Mouse (Mus musculus) lung, embryonic 14.5 days (tissue): ENCODE data around the gene Ncoa3. TPM values are rescaled to one million over a fixed set of nuclear protein-coding genes. Genes with fewer than 3 reads are reported as not detected.

Source experiments
- ATAC-seq: fragments of 200-750 bp; cut with Nextera tagmentation; 2 replicates; pipeline ENCODE4 v1.8.0; 2017; ENCODE audit warnings: mild to moderate bottlenecking, moderate TSS enrichment, moderate library complexity; ENCODE audit not compliant: insufficient read depth
- DNase-seq: peaks from one replicate; pipeline ENCODE4 v3.0.0-alpha.2; 2015
- H3K27ac ChIP-seq: fragments of 300-500 bp; sonication (generic); 2 replicates; pipeline ENCODE4 v1.5.1; 2014; ENCODE audit warnings: low read depth, mild to moderate bottlenecking, moderate library complexity
- H3K27me3 ChIP-seq: fragments of 300-500 bp; sonication (generic); 2 replicates; pipeline ENCODE4 v1.6.1; 2014; ENCODE audit warnings: low read length, control low read depth; ENCODE audit not compliant: insufficient read depth
- H3K36me3 ChIP-seq: fragments of 300-500 bp; sonication (generic); 2 replicates; pipeline ENCODE4 v1.6.1; 2014; ENCODE audit warnings: control low read depth; ENCODE audit not compliant: insufficient read depth
- H3K4me1 ChIP-seq: fragments of 300-500 bp; sonication (generic); 2 replicates; pipeline ENCODE4 v1.6.1; 2014; ENCODE audit warnings: antibody characterized with exemption, control low read depth; ENCODE audit not compliant: insufficient read depth
- H3K4me2 ChIP-seq: fragments of 300-500 bp; sonication (generic); 2 replicates; pipeline ENCODE4 v1.6.1; 2014; ENCODE audit warnings: mild to moderate bottlenecking
- H3K4me3 ChIP-seq: fragments of 300-500 bp; sonication (generic); 2 replicates; pipeline ENCODE4 v1.5.1; 2014; ENCODE audit warnings: low read depth, low read length
- H3K9ac ChIP-seq: fragments of 300-500 bp; sonication (generic); 2 replicates; pipeline ENCODE4 v1.6.1; 2014
- H3K9me3 ChIP-seq: fragments of 300-500 bp; sonication (generic); 2 replicates; pipeline ENCODE4 v1.6.1; 2016; ENCODE audit warnings: low read depth, low read length, control low read depth
- CTCF ChIP-seq: IDR thresholded peaks from 2 replicates; pipeline ENCODE4 v1.5.1; 2016; ENCODE audit warnings: antibody characterized with exemption, low read depth
- WGBS: fragments of 180-500 bp; shearing (Covaris S2); extraction: QIAGEN DNeasy Blood & Tissue Kit; methylation state at CpG from one replicate; pipeline ENCODE4 v1.1.7; 2014; 5-methylcytosine and 5-hydroxymethylcytosine counted together
- polyA plus RNA-seq: library from polyadenylated mRNA; unstranded; fragments of >200 nt; fragmentation: Nextera tagmentation; extraction: Ambion mirVana; gene quantifications from 2 replicates; pipeline ENCODE4 v1.2.1, GENCODE M21; 2014

Ncoa3 gene
- polyA plus RNA-seq, 1 experiment from 2014 or later, result 17.4 TPM

DNA sequence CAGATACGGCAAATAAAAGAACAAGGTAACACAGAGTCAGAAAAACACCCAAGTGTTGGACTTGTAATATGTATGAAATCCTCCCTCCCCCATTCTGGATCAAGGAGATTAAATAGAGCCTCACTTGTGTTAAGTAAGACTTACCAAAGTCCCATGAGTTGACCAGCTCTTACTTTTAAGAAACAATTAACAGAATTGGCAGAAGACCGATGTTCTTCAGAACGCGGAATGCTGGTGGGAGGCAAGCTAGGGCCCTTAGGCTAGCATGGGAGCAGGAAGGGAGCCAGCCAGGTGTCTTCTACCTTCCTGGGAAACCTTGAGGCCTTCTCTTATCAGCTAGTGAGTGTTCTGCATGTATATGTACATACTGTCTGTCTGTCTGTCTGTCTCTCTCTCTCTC is 55.5 kb downstream of the Ncoa3 start:
- Histone ChIP-seq H3K4me1 (peaks cover 6% of the 10 kb centered on the region; the same call in 1 of the 2 replicates), H3K36me3 (peaks cover 47% of the 10 kb centered on the region), H3K27ac (no peak overlapping the region), H3K9me3 (no peaks in the 10 kb centered on the region), H3K9ac (no peak overlapping the region), H3K4me2 (no peak overlapping the region), H3K27me3 (no peaks in the 10 kb centered on the region), H3K4me3 (no peak overlapping the region)
- ATAC-seq, result no peak
- WGBS, result 93% methylated on average over 4 of the region's 4 CpGs
- no peak for TF ChIP-seq CTCF
- no peak for DNase-seq

DNA sequence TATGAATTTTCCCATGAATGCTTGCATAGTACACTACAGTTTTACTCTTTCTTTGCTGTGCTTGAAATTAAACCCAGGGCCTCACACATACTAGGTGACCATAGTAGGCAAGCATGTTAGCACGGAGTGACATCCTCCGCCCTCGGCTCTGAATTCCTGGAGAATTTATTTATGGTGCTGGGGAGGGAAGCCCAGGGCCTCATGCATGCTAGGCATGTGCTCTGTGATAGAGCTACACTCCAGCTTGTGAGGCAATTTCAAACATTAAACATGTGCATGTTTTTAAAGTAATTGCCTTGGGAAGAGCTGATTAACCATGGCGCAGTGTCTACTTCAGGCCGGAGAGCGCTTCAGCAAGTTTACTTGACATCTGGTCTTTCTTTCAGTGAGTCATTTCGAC is 56.4 kb downstream of the Ncoa3 start:
- Histone ChIP-seq H3K27me3 (no peaks in the 10 kb centered on the region), H3K9ac (no peak overlapping the region), H3K27ac (no peak overlapping the region), H3K4me1 (peaks cover 6% of the 10 kb centered on the region; the same call in 1 of the 2 replicates), H3K36me3 (peaks cover 55% of the 10 kb centered on the region), H3K4me3 (no peak overlapping the region), H3K9me3 (no peaks in the 10 kb centered on the region), H3K4me2 (no peak overlapping the region)
- no peak for TF ChIP-seq CTCF
- 74% methylated on average over 7 of the region's 7 CpGs for WGBS
- ATAC-seq (no peak), DNase-seq (no peak)

DNA sequence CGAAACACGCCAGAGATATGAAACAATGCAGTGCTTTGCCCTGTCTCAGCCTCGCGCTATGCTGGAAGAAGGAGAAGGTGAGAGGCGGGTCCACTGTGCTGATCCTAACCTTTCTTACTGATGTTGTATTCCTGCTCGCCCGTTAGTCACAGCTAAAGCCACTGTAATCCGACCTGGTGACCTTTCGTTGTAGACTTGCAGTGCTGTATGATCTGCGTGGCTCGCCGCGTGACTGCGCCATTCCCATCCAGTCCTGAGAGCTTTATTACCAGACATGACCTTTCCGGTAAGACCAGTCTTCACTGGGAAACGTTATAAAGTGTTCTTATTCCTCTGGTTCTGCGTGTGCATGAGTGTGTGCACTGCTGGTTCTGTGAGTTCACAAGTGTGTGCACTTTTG is 59.0 kb downstream of the Ncoa3 start:
- no peak overlapping the region for H3K9ac ChIP-seq
- DNase-seq, result no peak
- TF ChIP-seq CTCF, result no peak
- WGBS, result 85% methylated on average over 17 of the region's 17 CpGs
- H3K4me2 ChIP-seq, result no peak overlapping the region
- H3K36me3 ChIP-seq, result peaks cover 78% of the 10 kb centered on the region
- H3K9me3 ChIP-seq, result no peaks in the 10 kb centered on the region
- H3K4me1 ChIP-seq, result no peaks in the 10 kb centered on the region
- ATAC-seq, result no peak
- H3K4me3 ChIP-seq, result no peak overlapping the region
- H3K27me3 ChIP-seq, result no peaks in the 10 kb centered on the region
- no peak overlapping the region for H3K27ac ChIP-seq

DNA sequence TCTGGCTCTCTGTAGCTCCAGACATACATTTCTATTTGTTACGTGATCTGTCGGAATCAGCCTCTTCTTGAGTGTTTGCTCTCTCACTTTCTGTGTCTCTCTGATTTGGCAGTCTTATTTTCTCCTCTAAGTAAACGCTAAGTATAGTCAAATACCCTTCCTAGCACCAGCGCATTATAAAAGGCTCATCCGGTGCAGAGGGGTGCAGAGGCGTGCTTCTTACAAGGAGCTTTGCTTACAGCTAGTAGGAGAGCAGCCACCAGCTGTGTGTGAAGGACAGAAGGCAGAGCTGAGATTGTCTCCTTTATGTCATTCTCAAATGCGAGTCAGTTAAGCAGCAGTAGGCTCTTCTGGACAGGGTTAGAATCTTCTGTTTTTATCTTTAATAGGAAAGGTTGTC is 59.5 kb downstream of the Ncoa3 start:
- Histone ChIP-seq H3K9ac (no peak overlapping the region), H3K4me3 (no peak overlapping the region), H3K36me3 (peaks cover 83% of the 10 kb centered on the region), H3K4me2 (no peak overlapping the region), H3K27me3 (no peaks in the 10 kb centered on the region), H3K9me3 (no peaks in the 10 kb centered on the region), H3K27ac (no peak overlapping the region), H3K4me1 (no peaks in the 10 kb centered on the region)
- TF ChIP-seq CTCF, result no peak
- 83% methylated on average over 7 of the region's 7 CpGs for WGBS
- ATAC-seq (no peak), DNase-seq (no peak)

DNA sequence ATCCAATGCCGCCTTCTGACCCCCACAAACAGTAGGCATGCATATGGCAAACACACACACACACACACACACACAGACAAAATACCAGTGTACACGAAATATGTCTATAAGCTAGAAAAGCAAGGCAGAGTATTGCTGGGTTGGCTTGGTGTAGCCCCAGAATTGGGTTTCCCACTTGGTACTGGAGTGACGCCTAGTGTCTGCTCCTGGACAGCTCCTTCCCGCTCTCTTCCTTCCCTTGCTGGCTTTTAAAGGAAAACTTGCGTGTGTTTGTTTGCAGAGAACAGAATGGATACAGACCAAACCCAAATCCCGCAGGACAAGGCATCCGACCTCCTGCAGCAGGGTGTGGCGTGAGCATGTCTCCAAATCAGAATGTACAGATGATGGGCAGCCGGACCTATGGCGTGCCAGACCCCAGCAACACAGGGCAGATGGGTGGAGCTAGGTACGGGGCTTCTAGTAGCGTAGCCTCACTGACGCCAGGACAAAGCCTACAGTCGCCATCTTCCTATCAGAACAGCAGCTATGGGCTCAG is 61.6 kb downstream of the Ncoa3 start:
- Histone ChIP-seq H3K4me3 (no peak overlapping the region), H3K36me3 (peaks cover 78% of the 10 kb centered on the region), H3K9ac (no peak overlapping the region), H3K4me2 (no peak overlapping the region), H3K9me3 (no peaks in the 10 kb centered on the region), H3K27me3 (no peaks in the 10 kb centered on the region), H3K27ac (no peak overlapping the region), H3K4me1 (no peaks in the 10 kb centered on the region)
- DNase-seq (no peak), ATAC-seq (no peak)
- TF ChIP-seq CTCF, result no peak
- WGBS, result 86% methylated on average over 14 of the region's 14 CpGs

DNA sequence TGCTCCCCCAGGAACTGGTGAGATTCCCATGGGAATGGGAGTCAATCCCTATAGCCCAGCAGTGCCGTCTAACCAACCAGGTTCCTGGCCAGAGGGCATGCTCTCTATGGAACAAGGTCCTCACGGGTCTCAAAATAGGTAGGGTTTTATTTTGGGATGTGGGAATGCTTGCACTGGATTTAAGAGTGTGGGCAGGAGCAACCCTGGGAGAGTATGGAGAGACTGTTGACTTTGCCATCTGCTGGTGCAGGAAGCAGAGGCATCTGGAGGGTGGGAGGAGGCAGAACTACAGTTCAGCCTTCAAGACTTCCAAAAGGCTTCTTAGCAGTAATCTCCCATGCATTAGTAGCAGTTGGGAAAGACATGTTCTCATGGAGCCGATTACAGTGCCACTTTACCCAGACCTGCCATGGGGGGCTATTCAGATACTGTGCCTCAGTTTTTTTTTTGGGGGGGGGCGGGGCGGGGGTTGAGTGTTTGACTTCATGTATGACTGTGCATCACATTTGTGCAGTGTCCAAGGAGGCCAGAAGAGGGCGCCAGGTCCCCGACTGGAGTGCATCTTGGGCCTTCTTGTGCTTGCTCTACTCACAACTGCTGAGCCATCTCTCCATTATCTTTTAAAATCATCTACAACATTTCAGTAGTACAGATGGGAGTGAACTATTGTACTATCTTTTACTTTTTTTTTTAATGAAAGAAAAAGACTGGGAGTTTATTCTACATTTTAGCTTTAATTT is 67.4 kb downstream of the Ncoa3 start:
- TF ChIP-seq CTCF, result peak; percentile 42; the same call in 1 of the 2 replicates
- H3K36me3 ChIP-seq, result peaks cover 76% of the 10 kb centered on the region
- 80% methylated on average over 7 of the region's 7 CpGs for WGBS
- H3K4me2 ChIP-seq, result no peak overlapping the region
- no peak overlapping the region for H3K27ac ChIP-seq
- no peaks in the 10 kb centered on the region for H3K9me3 ChIP-seq
- no peaks in the 10 kb centered on the region for H3K4me1 ChIP-seq
- peak; percentile 55 for DNase-seq
- no peak overlapping the region for H3K9ac ChIP-seq
- H3K4me3 ChIP-seq, result no peak overlapping the region
- no peak for ATAC-seq
- no peaks in the 10 kb centered on the region for H3K27me3 ChIP-seq

DNA sequence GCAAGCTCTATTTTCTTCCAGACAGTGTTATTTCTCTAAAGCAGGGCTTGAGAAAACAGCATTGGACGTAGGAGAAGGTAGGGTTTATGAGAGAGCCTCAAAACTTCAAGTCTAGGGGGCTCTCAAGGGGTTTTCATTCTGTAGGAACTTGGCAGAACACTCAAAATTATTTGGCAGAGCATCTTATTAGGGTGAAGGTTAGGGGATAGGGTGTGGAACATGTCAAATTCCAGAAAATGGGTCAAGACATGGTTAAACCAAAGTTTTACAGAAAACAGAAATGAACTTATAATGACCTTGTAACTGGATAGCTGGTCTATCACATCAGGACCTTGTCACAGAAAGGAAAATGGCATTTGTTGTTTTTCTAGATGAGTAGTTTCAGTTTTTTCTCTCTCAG is 69.6 kb downstream of the Ncoa3 start:
- Histone ChIP-seq H3K9me3 (no peaks in the 10 kb centered on the region), H3K4me3 (no peak overlapping the region), H3K36me3 (peaks cover 76% of the 10 kb centered on the region), H3K27me3 (no peaks in the 10 kb centered on the region), H3K4me2 (no peak overlapping the region), H3K9ac (no peak overlapping the region), H3K4me1 (no peaks in the 10 kb centered on the region), H3K27ac (0 out of 2 replicates have a peak overlapping the region, but pooled peaks have one; percentile 36)
- no peak for TF ChIP-seq CTCF
- DNase-seq, result no peak
- 53% methylated on average over 1 of the region's 1 CpGs for WGBS
- ATAC-seq, result no peak
